Mouse (Mus musculus): Measurements from ENCODE around the gene Csrnp2.
A peak's percentile ranks its signal among the peaks of the same experiment; 100 is the strongest.

Gene Csrnp2

GRCm38 (mm10) chr15:100473926-100474503 is 21.3 kb downstream of the Csrnp2 start:
- no peak for DNase-seq (ENCODE audit: low spot score in 2 of 2)

GRCm38 (mm10) chr15:100470037-100470436 is 25.3 kb downstream of the Csrnp2 start:
- DNase-seq (ENCODE audit: low spot score in 2 of 2): no peak

- DNase-seq (ENCODE audit: low spot score in 2 of 2): no peak
Measured at GRCm38 (mm10) chr15:100469189-100469545, 26.1 kb downstream of the Csrnp2 start.

DNA sequence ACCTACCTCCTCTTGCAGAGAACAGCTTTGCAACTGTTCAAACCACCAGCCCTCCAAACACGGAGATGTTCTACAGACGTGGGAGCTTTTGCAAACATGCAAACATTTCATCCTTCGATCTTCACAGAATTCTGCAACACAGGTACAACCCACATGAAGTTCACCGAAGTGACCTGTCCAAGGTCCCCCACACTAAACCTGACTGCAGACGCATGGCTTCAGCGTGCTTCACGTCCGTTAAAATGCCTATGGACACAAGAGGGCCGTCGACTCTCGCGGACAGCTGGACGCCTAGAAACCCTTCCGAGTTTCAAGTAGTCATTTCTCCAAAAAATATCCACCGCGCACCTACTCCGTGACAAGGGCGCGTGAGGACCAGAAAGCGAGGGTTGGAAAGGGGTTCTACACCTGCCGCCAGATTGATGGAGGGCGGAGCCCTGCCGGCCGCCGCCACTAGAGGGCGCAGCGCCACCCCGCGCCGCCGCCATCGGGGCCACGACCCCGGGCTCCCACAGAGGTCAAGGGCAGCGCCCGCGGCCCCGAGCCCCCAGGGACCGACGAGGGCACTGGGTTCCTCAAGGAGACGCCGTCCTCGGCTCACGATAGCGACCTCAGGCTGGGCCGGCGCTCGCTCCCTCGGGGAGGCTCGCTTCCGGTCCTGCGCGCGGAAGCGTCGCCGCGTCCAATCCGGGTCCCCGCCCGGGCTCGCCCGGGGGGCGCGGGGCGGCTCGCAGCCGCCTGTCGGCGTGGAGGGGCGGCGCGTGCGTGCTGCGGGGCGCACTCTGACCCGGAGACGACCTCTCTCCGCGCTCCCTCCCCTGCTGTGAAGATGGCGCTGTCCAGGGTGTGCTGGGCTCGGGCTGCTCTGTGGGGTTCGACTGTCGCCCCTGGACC is 26.7 kb downstream of the Csrnp2 start, which contains the start of gene Letmd1:
Letmd1 (plus strand) TSS at position 729 of the 894 bp plus-strand sequence.
- peak; percentile 80 to 84 for DNase-seq (ENCODE audit: low spot score in 2 of 2)

- DNase-seq (ENCODE audit: low spot score in 2 of 2): no peak
Measured at GRCm38 (mm10) chr15:100467738-100468137, 27.6 kb downstream of the Csrnp2 start.

DNA sequence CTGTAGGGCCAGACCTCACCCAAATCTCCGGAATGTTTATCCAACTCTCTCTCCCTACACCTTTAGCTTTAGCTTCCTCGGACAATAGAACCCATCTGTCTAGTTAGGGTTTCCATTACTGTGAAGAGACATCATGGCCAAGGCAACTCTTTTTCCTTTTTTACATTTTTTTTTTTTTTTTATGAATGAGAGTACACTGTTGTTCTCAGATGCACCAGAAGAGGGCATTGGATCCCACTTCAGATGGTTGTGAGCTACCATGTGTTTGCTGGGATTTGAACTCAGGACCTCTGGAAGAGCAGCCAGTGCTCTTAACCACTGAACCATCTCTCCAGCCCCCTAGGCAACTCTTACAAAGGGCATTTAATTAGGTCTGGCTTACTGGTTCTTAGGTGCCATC is 29.9 kb downstream of the Csrnp2 start:
- DNase-seq (ENCODE audit: low spot score in 2 of 2): no peak

GRCm38 (mm10) chr15:100463712-100464111 is 31.6 kb downstream of the Csrnp2 start:
- DNase-seq (ENCODE audit: low spot score in 2 of 2): peak in 1 of 2 experiments; percentile 71

DNA sequence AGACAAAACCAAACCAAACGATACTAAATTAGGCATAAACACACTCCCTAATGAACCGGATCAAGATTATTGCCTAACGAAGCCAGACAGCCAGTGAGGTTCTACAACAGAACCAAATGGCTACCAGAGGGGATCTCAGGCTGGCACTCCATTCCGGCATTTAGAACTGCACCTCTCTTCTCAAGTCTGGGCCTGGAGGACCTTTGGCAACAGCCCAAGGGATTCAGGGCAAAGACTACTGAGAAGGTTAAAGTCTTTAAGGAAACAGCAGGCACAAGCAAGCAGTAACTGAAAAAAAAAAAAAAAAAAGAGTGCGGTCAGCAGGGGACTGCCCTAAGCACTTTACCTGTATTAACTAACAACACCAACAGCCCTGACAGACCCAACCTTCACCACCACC is 33.2 kb downstream of the Csrnp2 start:
- DNase-seq (ENCODE audit: low spot score in 2 of 2): no peak

- no peak for DNase-seq (ENCODE audit: low spot score in 2 of 2)
Measured at GRCm38 (mm10) chr15:100461646-100462045, 33.6 kb downstream of the Csrnp2 start.

GRCm38 (mm10) chr15:100460942-100461341 is 34.3 kb downstream of the Csrnp2 start:
- DNase-seq (ENCODE audit: low spot score in 2 of 2): no peak

DNA sequence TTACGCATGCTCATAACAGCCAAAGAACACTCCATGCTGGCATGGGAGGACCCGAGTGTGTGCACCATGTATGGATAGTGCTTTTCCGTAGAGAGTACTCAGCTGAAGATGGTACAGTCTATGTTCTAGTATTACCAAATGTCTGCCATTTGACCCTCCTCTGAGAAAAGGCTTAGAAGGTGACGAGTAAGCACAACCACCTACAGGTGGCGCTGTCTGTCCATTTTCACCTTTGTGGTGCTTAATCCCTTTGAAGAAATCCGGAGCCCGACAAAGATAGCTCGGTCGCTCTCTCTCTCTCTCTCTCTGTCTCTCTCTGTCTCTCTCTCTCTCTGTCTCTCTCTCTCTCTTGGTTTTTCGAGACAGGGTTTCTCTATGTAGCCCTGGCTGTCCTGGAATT is 37.2 kb downstream of the Csrnp2 start:
- no peak for DNase-seq (ENCODE audit: low spot score in 2 of 2)

DNA sequence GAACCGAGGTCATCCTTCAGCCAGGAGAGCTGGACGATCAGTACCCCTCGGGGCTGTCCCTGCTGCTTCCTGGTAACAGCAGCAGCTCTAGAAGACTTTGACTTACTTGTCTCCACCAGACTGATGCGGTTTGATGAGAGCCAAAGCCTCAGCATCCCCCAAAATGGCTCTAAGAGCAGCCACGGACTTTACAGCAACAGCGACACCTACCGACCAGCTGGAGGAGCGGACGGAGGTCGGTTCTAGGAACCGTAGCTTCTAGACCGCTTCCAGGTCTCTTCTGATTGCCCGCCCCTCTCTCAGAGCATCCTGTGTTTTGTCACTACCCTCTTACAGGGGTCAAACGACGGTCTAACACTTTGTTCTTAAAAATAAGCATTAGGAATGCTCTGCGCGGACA is 37.9 kb downstream of the Csrnp2 start:
- peak in 1 of 2 experiments; percentile 65 for DNase-seq (ENCODE audit: low spot score in 2 of 2)

DNA sequence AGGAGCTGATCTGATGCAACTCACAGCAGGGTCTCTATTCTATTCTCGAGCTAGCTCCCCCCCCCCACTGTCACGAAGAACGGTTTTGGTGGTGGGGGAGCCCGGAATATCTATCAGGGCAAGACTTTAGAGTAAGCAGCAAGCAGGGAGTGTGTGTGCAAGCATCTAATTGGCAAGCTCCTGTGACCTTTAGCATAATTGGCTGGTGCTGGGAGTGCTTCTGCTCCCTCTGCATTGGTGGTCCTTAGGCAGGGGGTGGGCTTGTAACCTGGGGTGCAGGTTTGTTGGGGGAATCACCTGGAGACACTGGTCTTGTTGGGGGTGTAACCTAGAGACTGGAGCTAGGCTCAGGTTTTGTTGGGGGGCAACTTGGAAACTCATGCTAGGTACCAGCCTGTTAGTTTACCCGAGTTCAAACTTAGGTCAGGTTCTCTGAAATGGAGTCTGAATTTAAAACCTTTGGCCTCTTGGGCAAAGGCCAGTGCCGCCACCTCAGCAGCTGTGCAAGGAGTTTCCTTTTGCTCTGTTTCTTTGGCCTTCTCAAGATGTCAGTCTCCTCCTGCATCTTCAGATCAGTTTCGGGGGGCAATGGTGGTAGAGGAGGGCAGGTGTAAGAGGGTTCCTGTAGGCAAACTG is 38.8 kb downstream of the Csrnp2 start:
- DNase-seq (ENCODE audit: low spot score in 2 of 2): no peak

- DNase-seq (ENCODE audit: low spot score in 2 of 2): no peak
Measured at GRCm38 (mm10) chr15:100452486-100452885, 42.8 kb downstream of the Csrnp2 start.

GRCm38 (mm10) chr15:100451245-100451644 is 44.0 kb downstream of the Csrnp2 start:
- no peak for DNase-seq (ENCODE audit: low spot score in 2 of 2)

GRCm38 (mm10) chr15:100449495-100449894 is 45.8 kb downstream of the Csrnp2 start:
- DNase-seq (ENCODE audit: low spot score in 2 of 2): no peak

DNA sequence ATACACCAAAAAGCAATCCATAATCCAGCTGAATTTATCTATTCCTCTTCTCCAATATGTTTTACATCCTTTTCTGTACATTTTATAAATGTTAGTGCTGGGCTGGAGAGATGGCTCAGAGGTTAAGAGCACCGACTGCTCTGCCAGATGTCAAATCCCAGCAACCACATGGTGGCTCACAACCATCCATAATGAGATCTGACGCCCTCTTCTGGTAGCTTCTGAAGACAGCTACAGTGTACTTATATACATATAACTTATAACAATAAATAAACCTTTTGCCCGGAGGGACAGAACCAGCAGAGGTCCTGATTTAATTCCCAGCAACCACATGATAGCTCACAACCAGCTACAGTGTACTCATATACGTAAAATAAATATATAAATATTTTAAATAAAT is 46.7 kb downstream of the Csrnp2 start:
- DNase-seq (ENCODE audit: low spot score in 2 of 2): no peak

GRCm38 (mm10) chr15:100446887-100447286 is 48.4 kb downstream of the Csrnp2 start:
- no peak for DNase-seq (ENCODE audit: low spot score in 2 of 2)

DNA sequence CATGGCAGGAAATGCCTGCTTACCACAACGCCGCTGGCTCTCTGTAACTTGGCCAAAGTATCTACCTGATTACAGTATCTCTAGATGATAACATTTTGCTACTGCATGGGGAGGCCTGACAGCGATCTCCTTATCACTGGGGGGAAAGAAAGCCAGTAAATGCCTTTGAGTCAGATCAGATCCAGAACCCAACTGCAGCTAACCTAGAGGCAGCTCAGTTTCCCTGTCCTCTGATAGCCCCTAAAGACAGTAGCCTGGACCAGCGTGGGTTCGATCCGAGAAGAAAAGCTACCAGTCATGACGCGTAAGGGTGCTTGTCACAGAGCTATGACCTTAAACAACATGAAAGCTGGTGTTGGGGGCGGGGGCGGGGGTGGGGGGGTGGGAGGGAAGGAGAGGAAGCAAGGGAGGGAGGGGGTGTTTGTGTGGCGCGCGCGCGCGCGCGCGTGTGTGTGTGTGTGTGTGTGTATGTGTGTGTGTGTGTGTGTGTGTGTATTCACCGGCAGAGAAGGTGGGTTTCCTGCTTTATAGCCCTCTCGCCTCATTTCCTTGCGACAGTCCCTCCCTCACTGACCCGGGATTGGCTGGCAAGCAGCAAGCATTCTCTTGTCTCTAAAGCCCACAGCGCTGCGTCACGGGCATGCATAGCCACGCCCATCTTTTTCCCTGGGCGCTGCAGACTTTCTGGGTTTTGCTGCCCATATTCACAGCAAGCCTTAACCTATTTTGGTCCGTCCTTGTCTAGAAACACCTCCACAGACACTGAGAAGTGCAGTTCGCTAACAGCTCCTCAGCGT is 52.0 kb downstream of the Csrnp2 start:
- DNase-seq (ENCODE audit: low spot score in 2 of 2): peak; percentile 78 to 83

DNA sequence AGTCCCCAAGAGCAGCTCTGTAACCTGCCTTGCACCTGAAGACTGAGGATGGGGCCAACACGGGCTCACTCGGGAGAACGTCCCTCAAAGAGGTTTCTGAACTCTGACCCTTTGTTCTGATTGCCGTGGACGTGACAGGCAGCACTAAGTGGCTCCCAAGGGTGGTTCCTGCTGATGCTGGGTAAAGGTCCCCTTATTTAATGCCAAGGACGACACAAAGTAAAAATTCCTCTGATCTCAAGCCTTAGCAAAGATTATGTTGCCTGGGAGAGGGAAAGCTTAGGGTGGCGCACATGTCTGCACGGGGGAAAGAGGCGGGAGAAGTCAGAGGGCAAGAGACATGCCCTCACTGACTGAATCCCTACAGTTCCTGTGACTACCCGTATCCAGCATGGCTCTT is 58.8 kb downstream of the Csrnp2 start:
- no peak for DNase-seq (ENCODE audit: low spot score in 2 of 2)

GRCm38 (mm10) chr15:100436112-100436511 is 59.2 kb downstream of the Csrnp2 start:
- no peak for DNase-seq (ENCODE audit: low spot score in 2 of 2)

GRCm38 (mm10) chr15:100433234-100433633 is 62.1 kb downstream of the Csrnp2 start:
- DNase-seq (ENCODE audit: low spot score in 2 of 2): no peak

All from frontal cortex, postnatal 14 days (tissue).